Mouse (Mus musculus) Patski (cell line): ENCODE measurements at regions not wholly inside any gene's neighbourhood (a gene's known extent, or its start where the extent isn't known, plus 50 kb on each side); places are given as distances from the start of the nearest gene placed in this dataset.
A peak's percentile ranks its signal among the peaks of the same experiment; 100 is the strongest.
"Not testable (repeated sequence)": the region's sequence is repeated elsewhere in the genome, so short reads cannot be mapped to it uniquely, and the experiment has no call there.

Source experiments
- ATAC-seq: fragments of 100-300 bp; one replicate; pipeline ENCODE4 v1.8.0; 2021
- CTCF ChIA-PET: fragments of 350-600 bp; sonication (Branson Sonifier 250); formaldehyde crosslinking; loops from one replicate; lab custom pipeline; 2022; ENCODE audit warnings: inconsistent platforms; lab: Charles Lee
- POLR2A ChIA-PET: fragments of 350-600 bp; sonication (Branson Sonifier 250); formaldehyde crosslinking; loops from one replicate; lab custom pipeline; 2022; ENCODE audit warnings: antibody characterized with exemption, inconsistent platforms; lab: Charles Lee
- DNase-seq: peaks from one replicate; pipeline ENCODE4 v3.0.0-alpha.2; 2011; ENCODE audit warnings: low read depth, low spot score
- H3K27me3 ChIP-seq: fragments of 371-371 bp; one replicate; pipeline ENCODE4 v1.5.1; 2021
- CTCF ChIP-seq: fragments of 100-300 bp; IDR thresholded peaks from one replicate; pipeline ENCODE4 v1.5.1; 2021
- in situ Hi-C: fragments of 300-500 bp; cut with MboI; formaldehyde crosslinking; loops from 3 replicates; pipeline ENCODE4 v1.11.1; 2018; ENCODE audit warnings: low pct_unique_long_range_greater_than_20kb, mixed read lengths

- ATAC-seq (no peak), DNase-seq (no peak)
- ChIA-PET CTCF (interaction anchor here (0.8 to 2.8 kb wide), 14 partner anchors 10 to 870 kb away, joined by 3 to 16 read pairs (median 4); no protein-coding TSS in a partner anchor), POLR2A (interaction anchor here (1.1 kb wide), 1 partner anchor 457 kb away, joined by 6 read pairs; no protein-coding TSS in a partner anchor)
- H3K27me3 ChIP-seq, result peaks cover 12% of the 10 kb centered on the region
- in situ Hi-C loops, result loop anchor here (5.0 kb wide), 2 partner anchors 457 to 872 kb away; no protein-coding TSS in a partner anchor
- peak; percentile 95 for TF ChIP-seq CTCF
These were observed 60.5 kb upstream of the Tmem200a start for GRCm38 (mm10) chr10:26139100-26140093.

- peaks cover 6% of the 10 kb centered on the region for H3K27me3 ChIP-seq
- POLR2A ChIA-PET, result no interaction called here
- no peak for ATAC-seq
- in situ Hi-C loops, result no loop called here
- CTCF ChIA-PET, result interaction anchor here (3.0 kb wide), 1 partner anchor 13 kb away, joined by 14 read pairs; no protein-coding TSS in a partner anchor
- no peak for TF ChIP-seq CTCF
- DNase-seq, result no peak
These were observed 73.7 kb upstream of the Tmem200a start for GRCm38 (mm10) chr10:26152586-26152985.

- ATAC-seq (no peak), DNase-seq (no peak)
- TF ChIP-seq CTCF, result no peak
- peaks cover 4% of the 10 kb centered on the region for H3K27me3 ChIP-seq
- in situ Hi-C loops, result no loop called here
- ChIA-PET POLR2A (no interaction called here), CTCF (no interaction called here)
These were observed 70.7 kb upstream of the Samd3 start for GRCm38 (mm10) chr10:26158786-26159185.

- in situ Hi-C loops, DNase-seq, ATAC-seq, POLR2A ChIA-PET, CTCF ChIA-PET, H3K27me3 ChIP-seq: not testable (repeated sequence)
These were observed 68.4 kb upstream of the Samd3 start for GRCm38 (mm10) chr10:26161139-26161538.

- in situ Hi-C loops, result no loop called here
- DNase-seq, result no peak
- no peak for TF ChIP-seq CTCF
- no peak for ATAC-seq
- POLR2A ChIA-PET, result interaction anchor here (0.7 kb wide), 1 partner anchor 523 kb away, joined by 3 read pairs; no protein-coding TSS in a partner anchor
- CTCF ChIA-PET, result no interaction called here
- no peaks in the 10 kb centered on the region for H3K27me3 ChIP-seq
These were observed 65.0 kb upstream of the Samd3 start for GRCm38 (mm10) chr10:26164531-26164930.

- ATAC-seq (no peak), DNase-seq (no peak)
- H3K27me3 ChIP-seq, result peaks cover 9% of the 10 kb centered on the region
- ChIA-PET CTCF (no interaction called here), POLR2A (no interaction called here)
- TF ChIP-seq CTCF, result no peak
- in situ Hi-C loops, result no loop called here
These were observed 51.9 kb upstream of the Samd3 start for GRCm38 (mm10) chr10:26177591-26177990.

- H3K27me3 ChIP-seq, result peaks cover 9% of the 10 kb centered on the region
- no peak for TF ChIP-seq CTCF
- in situ Hi-C loops, result no loop called here
- ChIA-PET POLR2A (no interaction called here), CTCF (no interaction called here)
- DNase-seq (no peak), ATAC-seq (no peak)
These were observed 51.2 kb upstream of the Samd3 start for GRCm38 (mm10) chr10:26178356-26178755.
